Mouse (Mus musculus): ENCODE results near the gene Psmb1. TPM values are rescaled to one million over a fixed set of nuclear protein-coding genes. Genes with fewer than 3 reads are reported as not detected.

Psmb1 gene
- polyA plus RNA-seq, 1 experiment: 58.3 TPM

- Histone ChIP-seq H3K4me1 (ENCODE audit: control insufficient read depth, insufficient read depth, low read length) (peaks cover 2% of the 10 kb centered on the region), H3K27ac (ENCODE audit: control insufficient read depth, insufficient read depth, low read depth, low read length) (no peak overlapping the region), H3K36me3 (ENCODE audit: control insufficient read depth, insufficient read depth, low read length) (no peaks in the 10 kb centered on the region), H3K4me3 (ENCODE audit: control insufficient read depth, low read depth, low read length) (no peak overlapping the region), H3K27me3 (ENCODE audit: control insufficient read depth, insufficient read depth, low read length) (no peaks in the 10 kb centered on the region)
- TF ChIP-seq POLR2A (IDR thresholded peaks at IDR 0.05; ENCODE audit: control insufficient read depth, low read depth, low read length): no peak
- no peak for TF ChIP-seq CTCF (IDR thresholded peaks at IDR 0.05; ENCODE audit: control insufficient read depth, insufficient read depth, insufficient replicate concordance, low read depth, low read length)
Observed at GRCm38 (mm10) chr17:15530141-15530540, 30.6 kb upstream of the Psmb1 start.

GRCm38 (mm10) chr17:15528887-15529286, 29.3 kb upstream of the Psmb1 start:
- Histone ChIP-seq H3K27ac (ENCODE audit: control insufficient read depth, insufficient read depth, low read depth, low read length) (no peak overlapping the region), H3K36me3 (ENCODE audit: control insufficient read depth, insufficient read depth, low read length) (no peaks in the 10 kb centered on the region), H3K4me3 (ENCODE audit: control insufficient read depth, low read depth, low read length) (no peak overlapping the region), H3K4me1 (ENCODE audit: control insufficient read depth, insufficient read depth, low read length) (peaks cover 2% of the 10 kb centered on the region), H3K27me3 (ENCODE audit: control insufficient read depth, insufficient read depth, low read length) (no peaks in the 10 kb centered on the region)
- TF ChIP-seq CTCF (IDR thresholded peaks at IDR 0.05; ENCODE audit: control insufficient read depth, insufficient read depth, insufficient replicate concordance, low read depth, low read length): no peak
- TF ChIP-seq POLR2A (IDR thresholded peaks at IDR 0.05; ENCODE audit: control insufficient read depth, low read depth, low read length): no peak

GRCm38 (mm10) chr17:15527811-15528136, 28.2 kb upstream of the Psmb1 start:
- Histone ChIP-seq H3K4me1 (ENCODE audit: control insufficient read depth, insufficient read depth, low read length) (peaks cover 2% of the 10 kb centered on the region), H3K27ac (ENCODE audit: control insufficient read depth, insufficient read depth, low read depth, low read length) (peak overlapping the region; percentile 81; the same call in 1 of the 2 replicates)
- TF ChIP-seq POLR2A (IDR thresholded peaks at IDR 0.05; ENCODE audit: control insufficient read depth, low read depth, low read length): no peak
- no peak for TF ChIP-seq CTCF (IDR thresholded peaks at IDR 0.05; ENCODE audit: control insufficient read depth, insufficient read depth, insufficient replicate concordance, low read depth, low read length)

GRCm38 (mm10) chr17:15526986-15527810, 27.6 kb upstream of the Psmb1 start, which contains the start of gene Pdcd2:
Gene Pdcd2 (minus strand): TSS chr17:15527301.
- peak; percentile 91 for TF ChIP-seq POLR2A (IDR thresholded peaks at IDR 0.05; ENCODE audit: control insufficient read depth, low read depth, low read length)
- 0 out of 2 replicates have a peak, but pooled peaks have one; percentile 5 for TF ChIP-seq CTCF (IDR thresholded peaks at IDR 0.05; ENCODE audit: control insufficient read depth, insufficient read depth, insufficient replicate concordance, low read depth, low read length)
- Histone ChIP-seq H3K27ac (ENCODE audit: control insufficient read depth, insufficient read depth, low read depth, low read length) (peak within 1 kb of the TSS; percentile 86), H3K36me3 (ENCODE audit: control insufficient read depth, insufficient read depth, low read length) (no peaks in the 10 kb centered on the region), H3K4me1 (ENCODE audit: control insufficient read depth, insufficient read depth, low read length) (peaks cover 2% of the 10 kb centered on the region), H3K4me3 (ENCODE audit: control insufficient read depth, low read depth, low read length) (peak within 1 kb of the TSS; percentile 90), H3K27me3 (ENCODE audit: control insufficient read depth, insufficient read depth, low read length) (no peaks in the 10 kb centered on the region)

More at GRCm38 (mm10) chr17:15527811-15528136, 28.2 kb upstream of the Psmb1 start:
- Histone ChIP-seq H3K4me3 (ENCODE audit: control insufficient read depth, low read depth, low read length) (peak overlapping the region; percentile 90; the same call in 1 of the 2 replicates), H3K36me3 (ENCODE audit: control insufficient read depth, insufficient read depth, low read length) (no peaks in the 10 kb centered on the region), H3K27me3 (ENCODE audit: control insufficient read depth, insufficient read depth, low read length) (no peaks in the 10 kb centered on the region)

- no peaks in the 10 kb centered on the region for H3K27me3 ChIP-seq (ENCODE audit: control insufficient read depth, insufficient read depth, low read length)
- TF ChIP-seq CTCF (IDR thresholded peaks at IDR 0.05; ENCODE audit: control insufficient read depth, insufficient read depth, insufficient replicate concordance, low read depth, low read length) (no peak), POLR2A (IDR thresholded peaks at IDR 0.05; ENCODE audit: control insufficient read depth, low read depth, low read length) (no peak)
- no peak overlapping the region; the same call in 1 of the 2 replicates for H3K27ac ChIP-seq (ENCODE audit: control insufficient read depth, insufficient read depth, low read depth, low read length)
- H3K4me1 ChIP-seq (ENCODE audit: control insufficient read depth, insufficient read depth, low read length): peaks cover 2% of the 10 kb centered on the region
- H3K36me3 ChIP-seq (ENCODE audit: control insufficient read depth, insufficient read depth, low read length): no peaks in the 10 kb centered on the region; the same call in 1 of the 2 replicates
- H3K4me3 ChIP-seq (ENCODE audit: control insufficient read depth, low read depth, low read length): no peak overlapping the region
Observed at GRCm38 (mm10) chr17:15526304-15526703, 26.8 kb upstream of the Psmb1 start.

- no peaks in the 10 kb centered on the region for H3K4me1 ChIP-seq (ENCODE audit: control insufficient read depth, insufficient read depth, low read length)
- no peak overlapping the region for H3K27ac ChIP-seq (ENCODE audit: control insufficient read depth, insufficient read depth, low read depth, low read length)
- H3K4me3 ChIP-seq (ENCODE audit: control insufficient read depth, low read depth, low read length): no peak overlapping the region
- peaks cover 3% of the 10 kb centered on the region for H3K36me3 ChIP-seq (ENCODE audit: control insufficient read depth, insufficient read depth, low read length)
- TF ChIP-seq POLR2A (IDR thresholded peaks at IDR 0.05; ENCODE audit: control insufficient read depth, low read depth, low read length) (no peak), CTCF (IDR thresholded peaks at IDR 0.05; ENCODE audit: control insufficient read depth, insufficient read depth, insufficient replicate concordance, low read depth, low read length) (no peak)
- H3K27me3 ChIP-seq (ENCODE audit: control insufficient read depth, insufficient read depth, low read length): no peaks in the 10 kb centered on the region
Observed at GRCm38 (mm10) chr17:15518766-15519165, 19.2 kb upstream of the Psmb1 start.

GRCm38 (mm10) chr17:15518186-15518585, 18.6 kb upstream of the Psmb1 start:
- Histone ChIP-seq H3K36me3 (ENCODE audit: control insufficient read depth, insufficient read depth, low read length) (peaks cover 3% of the 10 kb centered on the region), H3K4me3 (ENCODE audit: control insufficient read depth, low read depth, low read length) (no peak overlapping the region), H3K27ac (ENCODE audit: control insufficient read depth, insufficient read depth, low read depth, low read length) (no peak overlapping the region), H3K4me1 (ENCODE audit: control insufficient read depth, insufficient read depth, low read length) (no peaks in the 10 kb centered on the region), H3K27me3 (ENCODE audit: control insufficient read depth, insufficient read depth, low read length) (no peaks in the 10 kb centered on the region)
- no peak for TF ChIP-seq CTCF (IDR thresholded peaks at IDR 0.05; ENCODE audit: control insufficient read depth, insufficient read depth, insufficient replicate concordance, low read depth, low read length)
- TF ChIP-seq POLR2A (IDR thresholded peaks at IDR 0.05; ENCODE audit: control insufficient read depth, low read depth, low read length): no peak
